Mouse (Mus musculus) small intestine, adult 2 months (tissue): ENCODE results near the gene Sbpl.

Experiments used
- CTCF ChIP-seq: fragments of 200-500 bp; IDR thresholded peaks from 2 replicates; pipeline ENCODE4 v1.5.1; 2012; ENCODE audit warnings: low read depth, mild to moderate bottlenecking, control low read depth, inconsistent platforms, low read length, moderate library complexity, mixed read lengths; ENCODE audit not compliant: insufficient replicate concordance, insufficient read length; ENCODE audit errors: extremely low read depth
- POLR2A ChIP-seq: fragments of 200-500 bp; IDR thresholded peaks from 2 replicates; pipeline ENCODE4 v1.6.1; 2012; ENCODE audit warnings: low read depth, mild to moderate bottlenecking, control low read depth, inconsistent platforms, low read length, moderate library complexity

- TF ChIP-seq CTCF (no peak), POLR2A (no peak)
Measured at GRCm38 (mm10) chr17:23995421-23995820, 40.3 kb upstream of the Sbpl start.
